Mouse (Mus musculus) gonadal fat pad, adult 2 months (tissue): ENCODE data around the gene Tomm22. TPM values are rescaled to one million over a fixed set of nuclear protein-coding genes. Genes with fewer than 3 reads are reported as not detected.
"Not testable (repeated sequence)": the region's sequence is repeated elsewhere in the genome, so short reads cannot be mapped to it uniquely, and the experiment has no call there.

ENCODE experiments used
- DNase-seq: peaks from one replicate; pipeline ENCODE4 v3.0.0-alpha.2; 2012; ENCODE audit warnings: low read depth
- polyA plus RNA-seq: library from polyadenylated mRNA; depleted of rRNA; stranded (reverse); fragments of >200 nt; gene quantifications from 2 replicates; pipeline ENCODE4 v1.2.3, GENCODE M21; 2012; rRNA removed

Tomm22 gene
- 44.6 and 54.0 TPM in 2 replicates for polyA plus RNA-seq

- no peak for DNase-seq
Measured at GRCm38 (mm10) chr15:79670249-79670971, at the start of gene Tomm22. Gene Tomm22, plus strand, starts transcription at chr15:79670861.

GRCm38 (mm10) chr15:79630471-79630870 is 40.2 kb upstream of the Tomm22 start:
- no peak for DNase-seq

DNA sequence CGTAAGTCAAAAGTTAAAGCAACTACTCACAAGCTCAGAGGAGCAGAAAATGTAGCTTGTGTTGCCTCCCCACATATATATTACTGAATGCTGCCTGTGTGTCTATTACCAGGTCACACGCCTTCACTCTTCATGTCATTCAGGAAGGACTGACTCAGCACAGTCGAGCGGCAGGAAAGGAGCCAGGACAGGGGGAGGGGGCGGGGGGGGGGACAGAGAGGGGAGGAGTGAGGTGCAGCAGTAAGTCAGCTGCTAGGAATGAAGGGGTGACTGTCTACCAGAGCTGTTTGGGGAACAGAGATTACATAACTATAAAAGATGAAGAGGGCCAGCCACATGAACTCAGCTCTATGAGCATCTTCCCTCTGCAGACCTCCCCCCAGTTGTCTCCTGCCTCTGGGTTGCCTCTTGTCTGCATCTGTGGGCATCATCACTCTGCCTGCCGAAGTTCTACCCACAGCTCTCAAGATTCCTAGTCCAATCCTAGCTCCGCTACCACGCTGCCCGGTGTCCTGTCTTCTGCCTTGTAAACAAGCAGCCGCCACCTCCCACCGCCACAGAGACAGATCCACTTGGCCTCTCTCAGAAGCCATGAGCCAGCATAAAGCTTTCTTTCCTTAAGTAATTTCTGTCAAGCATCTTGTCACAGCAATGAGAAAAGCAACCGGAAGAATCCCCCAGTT is 29.4 kb upstream of the Tomm22 start:
- no peak for DNase-seq

GRCm38 (mm10) chr15:79645483-79645882 is 25.2 kb upstream of the Tomm22 start:
- DNase-seq, result no peak

DNA sequence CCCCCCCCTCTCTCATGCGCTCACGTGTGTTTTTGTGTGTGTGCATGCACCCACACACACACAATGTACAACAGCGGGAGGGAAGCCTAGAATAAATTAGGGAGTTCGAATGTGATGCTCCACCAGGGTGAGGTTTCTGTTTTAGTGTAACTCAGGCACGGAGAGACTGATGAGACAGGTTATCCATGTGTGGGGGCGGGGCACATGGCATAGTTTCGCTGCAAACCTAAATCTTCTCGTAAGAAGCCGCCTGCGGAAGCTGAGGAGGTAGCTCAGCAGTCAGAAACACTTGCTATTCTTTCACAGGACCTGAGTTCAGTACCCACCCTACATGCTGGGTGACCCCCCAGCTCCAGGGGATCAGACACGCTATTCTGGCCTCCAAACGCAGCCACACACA is 22.5 kb upstream of the Tomm22 start:
- DNase-seq, result no peak

GRCm38 (mm10) chr15:79650569-79650968 is 20.1 kb upstream of the Tomm22 start:
- DNase-seq, result no peak

DNA sequence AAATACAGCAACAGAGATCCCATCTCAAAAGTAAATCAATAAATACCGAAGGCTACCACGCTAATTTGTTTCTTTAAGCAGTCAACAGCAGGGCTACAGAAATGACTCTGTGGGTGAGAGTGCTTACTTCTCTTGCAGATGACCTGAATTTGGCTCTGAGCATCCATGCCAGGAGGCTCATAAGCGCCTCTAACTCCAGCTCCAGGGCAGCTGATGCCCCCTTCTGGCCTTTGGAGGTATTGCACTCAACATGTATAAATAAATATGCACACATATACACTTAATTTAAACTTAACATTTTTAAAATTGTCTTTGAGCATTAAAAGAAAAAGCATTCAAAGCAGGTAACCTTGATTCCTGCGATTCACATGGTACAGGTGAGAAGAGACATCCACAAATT is 19.2 kb upstream of the Tomm22 start:
- no peak for DNase-seq

DNA sequence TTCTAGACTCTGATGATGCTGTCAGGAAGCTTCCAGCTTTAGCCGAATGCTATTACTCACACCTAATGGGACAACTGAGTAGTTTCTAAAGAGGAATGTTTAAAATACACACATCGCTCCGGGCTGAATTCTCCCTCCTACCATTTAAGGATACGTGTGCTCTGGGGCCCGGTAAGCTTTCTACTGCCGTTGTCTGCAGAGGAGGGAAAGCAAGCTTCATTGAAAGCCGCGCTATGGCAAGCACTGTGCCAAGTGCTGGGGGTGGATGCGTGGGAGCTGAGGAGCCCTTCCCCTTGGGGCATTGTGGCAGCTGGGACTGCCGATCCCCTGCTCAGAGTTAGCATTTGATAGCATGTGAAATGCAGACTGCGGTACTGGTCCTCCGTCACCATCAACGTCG is 14.2 kb upstream of the Tomm22 start:
- no peak for DNase-seq

- no peak for DNase-seq
Measured at GRCm38 (mm10) chr15:79657837-79658530, 12.7 kb upstream of the Tomm22 start.

DNA sequence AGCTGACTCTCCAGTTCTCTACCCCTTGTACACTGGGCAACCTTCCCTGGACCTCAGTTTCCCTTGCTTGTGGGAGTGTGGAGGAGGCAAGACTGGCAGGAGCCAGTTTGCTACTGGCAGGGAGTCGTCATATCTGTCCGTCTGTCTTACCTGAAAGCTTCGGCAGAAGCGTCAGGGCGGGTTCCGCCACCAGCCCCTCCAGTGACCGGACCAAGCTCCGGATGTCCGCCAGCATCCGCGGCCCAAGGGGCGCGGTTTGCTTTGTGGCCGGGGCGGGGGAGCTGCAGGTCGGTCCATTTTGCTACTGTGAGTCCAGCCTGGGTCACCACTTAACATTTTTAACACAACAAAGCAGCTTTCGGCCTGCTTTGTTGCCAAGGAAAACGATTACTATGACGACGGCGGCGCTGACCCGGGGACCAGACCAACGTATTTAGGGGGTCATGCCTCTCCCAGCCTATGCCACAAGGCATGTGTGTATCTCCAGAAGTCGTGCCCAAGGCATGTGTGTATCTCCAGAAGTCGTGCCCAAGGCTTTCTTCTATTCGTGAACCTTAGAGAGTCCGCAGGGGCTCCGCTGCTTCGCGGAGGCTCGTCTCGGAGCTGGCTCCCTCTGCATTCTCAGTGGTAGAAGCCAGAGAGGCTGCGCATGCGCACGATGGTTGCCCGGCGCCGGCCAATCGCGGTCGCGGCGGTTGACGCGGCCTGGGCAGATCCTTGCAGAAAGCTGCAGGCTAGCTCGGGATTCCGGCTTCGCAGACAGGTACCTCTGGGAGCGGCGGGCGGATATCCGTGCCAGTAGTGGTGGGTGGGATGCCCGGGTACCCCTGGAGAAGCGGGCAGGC is 11.9 kb upstream of the Tomm22 start, which contains the start of the genes Fam227a and Cby1:
Gene Fam227a (minus strand): TSS at position 426 of the 845 bp plus-strand sequence.
Gene Cby1 (plus strand): TSS at position 669 of the 845 bp plus-strand sequence.
- no peak for DNase-seq

DNA sequence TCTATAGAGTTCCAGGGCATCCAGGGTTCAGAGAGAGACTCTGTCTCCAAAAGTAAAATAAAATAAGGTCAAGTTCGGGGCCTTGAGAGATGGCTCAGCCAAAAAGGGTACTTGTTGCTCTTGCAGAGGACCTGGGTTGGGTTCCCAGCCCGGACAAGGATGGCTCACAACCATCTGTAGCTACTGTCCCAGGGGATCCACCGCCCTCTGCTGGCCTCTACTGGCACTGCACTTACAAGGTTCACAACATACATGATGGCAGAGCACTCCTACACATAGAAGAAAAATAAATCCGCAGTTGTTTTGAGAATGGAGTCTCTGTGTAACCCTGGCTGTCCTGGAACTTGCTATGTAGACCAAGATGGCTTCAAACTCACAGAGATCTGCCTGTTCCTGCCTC is 8.8 kb upstream of the Tomm22 start:
- DNase-seq, result no peak

GRCm38 (mm10) chr15:79664666-79665065 is 6.0 kb upstream of the Tomm22 start:
- no peak for DNase-seq

DNA sequence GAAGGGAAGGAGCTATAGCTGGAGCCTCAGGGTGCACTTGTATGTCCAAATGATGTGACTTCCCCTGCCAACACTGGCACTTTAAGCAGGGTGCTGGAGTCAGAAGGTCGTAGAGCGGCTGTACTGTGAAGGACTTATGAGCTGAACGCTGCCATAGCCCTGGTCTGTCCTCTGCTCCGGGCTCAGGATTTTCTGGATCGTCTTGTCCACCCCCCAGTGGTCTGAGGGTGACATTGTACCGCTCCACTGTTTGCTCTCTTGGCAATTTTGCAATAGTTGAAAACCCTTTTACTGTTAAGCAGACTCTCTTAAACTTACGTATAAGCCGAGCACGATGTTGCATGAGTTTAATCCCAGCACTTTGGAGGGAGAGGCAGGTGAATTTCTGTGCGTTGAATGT is 1.5 kb upstream of the Tomm22 start:
- no peak for DNase-seq

- DNase-seq, result no peak
Measured at GRCm38 (mm10) chr15:79670972-79671299, 275 bp downstream of the Tomm22 start.

GRCm38 (mm10) chr15:79671828-79672348 is 1.2 kb downstream of the Tomm22 start:
- not testable (repeated sequence) for DNase-seq

DNA sequence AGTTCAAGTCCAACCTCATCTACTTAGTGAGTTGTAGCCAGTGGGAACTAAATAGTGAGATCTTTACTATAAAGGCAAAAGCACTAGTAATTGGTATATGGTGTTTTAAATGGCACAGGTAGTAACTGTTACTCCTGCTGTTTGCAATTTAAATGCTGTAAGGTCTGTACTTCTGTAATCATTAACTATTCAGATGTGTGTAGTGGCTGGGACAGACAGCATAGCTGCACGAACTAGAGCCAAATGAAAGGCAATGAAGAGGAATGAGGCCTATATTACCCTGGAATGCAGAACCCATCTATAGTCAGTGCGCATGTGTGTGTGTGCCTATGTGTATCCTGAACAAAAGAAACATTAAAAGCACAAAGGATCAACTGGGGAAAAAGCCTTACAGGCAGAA is 7.3 kb downstream of the Tomm22 start:
- DNase-seq, result no peak

- no peak for DNase-seq
Measured at GRCm38 (mm10) chr15:79681973-79682372, 11.3 kb downstream of the Tomm22 start.

DNA sequence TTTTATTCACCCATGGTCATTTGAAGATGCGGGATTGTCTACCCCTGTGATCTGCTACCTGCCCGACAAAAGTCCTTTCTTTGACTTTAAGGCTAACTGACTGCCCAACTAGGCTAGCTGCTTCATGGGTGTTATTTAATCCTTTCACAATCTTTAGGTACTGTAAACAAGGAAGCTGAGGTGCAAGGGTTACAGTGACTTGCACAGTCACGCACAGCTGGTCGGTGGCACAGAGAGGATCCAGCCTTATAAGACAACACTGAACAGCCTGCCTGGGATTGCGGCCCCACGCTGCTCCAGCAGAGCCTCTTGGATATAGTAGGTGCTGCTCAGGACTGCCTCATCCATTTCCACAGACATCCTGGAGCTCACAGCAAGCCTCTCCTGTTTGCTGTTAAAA is 12.5 kb downstream of the Tomm22 start:
- no peak for DNase-seq

- DNase-seq, result no peak
Measured at GRCm38 (mm10) chr15:79683707-79684465, 13.2 kb downstream of the Tomm22 start.

GRCm38 (mm10) chr15:79684616-79685015 is 14.0 kb downstream of the Tomm22 start:
- DNase-seq, result no peak

- no peak for DNase-seq
Measured at GRCm38 (mm10) chr15:79685141-79685641, 14.5 kb downstream of the Tomm22 start.
